Mouse (Mus musculus): ENCODE results near the gene Pparg. TPM values are rescaled to one million over a fixed set of nuclear protein-coding genes. Genes with fewer than 3 reads are reported as not detected.

Pparg gene
- total RNA-seq, 2 experiments from 2014 or later, result 8.7 to 13.8 TPM

DNA sequence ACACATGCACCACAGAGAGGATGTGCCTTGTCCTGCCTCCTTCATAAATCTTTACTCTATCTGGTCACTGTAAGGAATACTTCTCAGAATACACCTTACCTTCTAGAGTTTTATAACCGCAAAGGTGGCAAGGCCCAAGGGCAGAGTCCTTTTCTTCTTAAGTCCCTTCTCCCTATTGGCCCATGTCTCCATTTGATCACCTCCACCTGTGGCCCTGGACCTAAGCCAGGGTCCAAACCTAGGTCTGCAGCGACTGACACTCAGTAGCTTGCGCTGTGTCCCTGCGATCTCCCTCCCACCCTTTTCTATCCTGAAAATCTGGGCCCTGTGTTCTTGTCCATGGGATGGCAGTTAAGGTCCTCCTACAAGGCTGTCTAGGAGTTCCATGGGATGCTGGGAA lies 142.3 kb downstream of the Pparg start:
- no peak for DNase-seq (ENCODE audit: low spot score in 2 of 2)

DNA sequence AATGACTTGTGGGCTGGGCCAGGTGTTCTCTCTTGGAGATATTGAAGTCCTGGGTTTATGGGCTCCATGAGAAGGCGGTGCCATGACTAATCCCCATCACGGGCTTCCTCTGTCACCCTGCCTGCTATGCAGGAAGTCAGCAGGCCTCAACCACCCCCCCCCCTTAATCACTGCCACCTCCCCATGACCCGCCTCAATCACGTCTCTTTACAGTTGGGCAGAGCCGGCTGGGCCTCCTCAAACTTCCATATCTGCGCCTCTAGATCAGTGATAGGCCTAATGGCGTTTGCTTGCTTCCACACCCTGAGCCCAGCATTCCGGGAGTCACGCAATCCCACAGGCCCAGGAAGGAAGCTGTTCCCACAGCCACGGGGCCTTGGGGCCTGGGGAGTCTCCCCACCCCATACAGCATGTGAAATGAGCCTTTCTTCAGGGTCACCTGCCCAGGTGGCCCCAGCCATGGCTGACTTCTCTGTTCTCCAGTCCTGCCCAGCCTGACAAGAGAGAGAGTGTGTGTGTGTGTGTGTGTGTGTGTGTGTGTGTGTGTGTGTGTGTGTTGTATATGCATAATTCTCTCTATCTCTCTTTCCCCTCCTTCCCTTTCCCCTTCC lies 142.9 kb downstream of the Pparg start:
- DNase-seq (ENCODE audit: low spot score in 2 of 2), result no peak

DNA sequence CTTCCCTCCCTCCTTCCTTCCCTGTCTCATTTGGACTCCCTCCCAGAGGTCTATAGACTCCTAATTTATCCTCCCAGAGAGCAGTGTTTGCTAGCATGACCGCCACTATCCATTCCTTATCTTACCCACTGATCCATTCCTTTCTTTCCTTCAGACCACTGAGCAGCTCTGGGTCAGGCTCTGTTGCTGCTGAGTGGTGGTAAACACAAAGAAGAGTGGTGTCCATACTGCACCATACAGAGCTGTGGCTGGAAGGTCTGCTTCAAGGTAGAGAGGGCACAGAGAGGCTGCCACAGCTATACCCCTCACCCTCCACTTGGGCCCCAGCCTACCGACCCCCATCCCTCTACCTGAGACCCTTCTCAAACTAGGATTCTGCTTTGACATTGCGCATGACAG lies 143.4 kb downstream of the Pparg start:
- DNase-seq (ENCODE audit: low spot score in 2 of 2), result no peak

DNA sequence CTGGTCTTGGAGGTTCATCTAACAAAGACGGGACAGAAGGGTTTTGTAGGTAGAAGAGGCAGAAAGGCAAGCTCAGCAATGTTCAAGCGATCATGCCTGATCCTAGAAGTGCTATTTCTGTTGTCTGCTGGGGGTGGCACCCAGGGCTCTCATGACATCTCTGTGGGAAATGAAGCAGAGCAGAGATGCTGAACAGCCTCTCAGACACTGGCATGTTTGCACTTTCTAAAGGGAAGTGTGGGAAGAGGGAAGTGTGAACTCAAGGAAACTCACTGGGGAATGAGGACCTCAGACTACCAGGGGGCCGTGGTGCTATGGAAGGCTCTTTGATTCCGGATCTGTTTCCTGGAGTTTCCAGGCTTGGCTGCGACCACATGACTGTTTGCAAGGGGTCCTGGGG lies 144.2 kb downstream of the Pparg start:
- no peak for DNase-seq (ENCODE audit: low spot score in 2 of 2)

DNA sequence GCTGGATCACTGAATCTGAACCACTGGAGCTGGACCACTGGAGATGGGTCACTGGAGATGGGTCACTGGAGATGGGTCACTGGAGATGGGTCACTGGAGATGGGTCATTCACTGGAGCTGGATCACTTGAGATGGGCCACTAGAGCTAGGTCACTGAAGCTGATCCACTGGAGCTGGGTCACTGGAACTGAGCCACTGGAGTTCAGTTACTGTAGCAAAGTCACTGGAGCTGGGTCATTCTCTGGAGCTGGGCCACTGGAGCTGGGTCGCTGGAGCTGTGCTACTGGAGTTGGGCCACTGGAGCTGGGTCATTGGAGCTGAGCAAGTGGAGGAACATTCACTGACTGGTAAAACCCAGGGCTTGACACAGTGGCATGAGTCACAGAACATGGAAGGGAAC lies 145.7 kb downstream of the Pparg start:
- no peak for DNase-seq (ENCODE audit: low spot score in 2 of 2)

DNA sequence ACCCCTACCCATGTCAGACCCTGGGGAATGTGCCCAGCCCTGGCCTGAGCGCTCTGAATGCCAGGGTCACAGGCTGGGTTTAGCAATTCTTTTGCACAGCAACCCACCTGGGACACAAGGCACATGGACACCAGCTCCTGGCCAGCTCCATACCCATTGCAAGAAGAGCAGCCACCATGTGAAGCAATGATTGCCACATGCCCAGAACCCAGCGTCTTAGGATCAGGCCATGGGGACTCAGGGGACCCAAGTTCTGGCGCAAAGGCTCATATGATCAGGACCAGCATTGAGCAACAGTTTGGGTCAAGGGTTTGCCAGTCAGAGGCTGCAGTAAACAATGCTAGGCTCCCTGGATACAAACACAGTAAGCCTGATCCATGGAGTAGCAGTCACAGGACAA lies 150.7 kb downstream of the Pparg start:
- no peak for DNase-seq (ENCODE audit: low spot score in 2 of 2)

DNA sequence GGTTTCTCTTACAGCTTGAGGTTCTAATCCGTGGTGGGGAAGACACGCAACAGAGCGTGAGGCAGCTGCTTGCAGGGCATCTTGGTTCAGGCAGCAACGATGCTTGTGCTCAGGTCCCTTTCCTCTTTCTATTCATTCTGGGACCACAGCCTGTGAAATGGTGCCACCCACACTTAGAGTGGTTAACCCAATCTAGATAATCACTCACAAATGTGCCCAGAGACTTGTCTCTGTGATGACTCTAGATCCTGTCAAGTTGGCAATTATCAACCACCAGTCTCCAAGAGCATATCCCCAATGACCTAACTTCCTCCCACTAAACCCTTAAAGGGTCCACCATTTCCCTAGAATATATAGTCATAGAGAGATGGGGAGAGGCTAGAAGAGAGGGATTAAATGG lies 152.5 kb downstream of the Pparg start:
- no peak for DNase-seq (ENCODE audit: low spot score in 2 of 2)

DNA sequence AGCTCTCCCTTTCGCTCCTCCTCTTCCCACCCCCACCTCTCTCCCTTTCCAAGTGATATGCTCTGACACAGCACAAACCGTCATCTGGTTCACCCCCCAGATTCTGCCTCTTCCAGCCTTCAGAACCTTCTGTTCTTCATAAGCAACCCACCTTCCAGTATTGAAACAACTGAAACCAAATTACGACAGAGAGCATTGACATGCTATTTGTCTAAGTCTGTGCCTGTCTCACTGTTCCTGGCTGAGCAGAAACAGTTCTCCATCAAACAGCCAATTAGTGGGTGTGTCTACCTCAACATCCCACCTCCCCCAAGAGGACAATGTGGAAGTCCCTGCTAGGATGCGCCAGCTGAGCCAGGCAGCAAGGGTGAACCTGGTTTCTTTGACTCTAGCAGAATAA lies 157.2 kb downstream of the Pparg start:
- DNase-seq (ENCODE audit: low spot score in 2 of 2), result no peak

DNA sequence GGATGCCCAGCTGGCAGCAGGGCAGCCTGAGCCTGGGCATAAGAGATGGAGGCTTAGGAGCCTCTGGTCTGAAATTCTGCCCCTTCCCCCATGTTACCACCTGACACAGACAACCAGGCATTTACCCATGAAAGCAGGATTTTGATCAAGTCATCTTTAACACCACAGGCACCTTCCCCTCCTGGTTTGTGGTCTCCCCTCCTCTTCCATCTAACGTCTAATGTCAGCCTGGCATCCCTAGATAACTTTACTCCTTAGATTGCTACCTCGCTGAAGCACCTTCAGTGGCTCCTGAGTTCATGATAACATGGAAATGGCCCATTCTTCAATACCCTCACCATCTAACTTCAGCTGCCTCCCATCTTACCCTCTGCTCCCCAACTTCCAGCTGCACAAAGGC lies 157.6 kb downstream of the Pparg start:
- DNase-seq (ENCODE audit: low spot score in 2 of 2), result no peak

DNA sequence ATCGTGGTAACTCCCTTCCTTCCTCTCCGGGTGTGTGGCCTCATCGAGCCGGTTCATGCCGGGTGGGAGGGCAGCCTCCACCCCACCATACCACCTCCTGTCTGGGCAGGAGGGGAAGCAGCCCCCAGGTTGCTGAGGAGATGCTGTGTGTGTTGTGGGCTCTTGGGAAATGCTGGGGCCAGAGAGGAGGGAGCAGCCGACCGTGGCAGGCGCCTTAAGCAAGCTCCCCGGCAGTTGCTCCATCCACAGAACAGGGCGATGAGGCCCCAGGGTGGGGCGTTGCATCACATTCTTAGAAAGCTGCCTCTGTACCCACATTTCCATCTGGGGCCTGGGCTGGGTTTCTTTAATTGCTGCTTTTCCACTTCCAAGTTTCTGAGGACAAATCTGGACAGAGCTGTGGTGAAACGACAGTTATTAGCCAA lies 158.5 kb downstream of the Pparg start:
- DNase-seq (ENCODE audit: low spot score in 2 of 2), result no peak

DNA sequence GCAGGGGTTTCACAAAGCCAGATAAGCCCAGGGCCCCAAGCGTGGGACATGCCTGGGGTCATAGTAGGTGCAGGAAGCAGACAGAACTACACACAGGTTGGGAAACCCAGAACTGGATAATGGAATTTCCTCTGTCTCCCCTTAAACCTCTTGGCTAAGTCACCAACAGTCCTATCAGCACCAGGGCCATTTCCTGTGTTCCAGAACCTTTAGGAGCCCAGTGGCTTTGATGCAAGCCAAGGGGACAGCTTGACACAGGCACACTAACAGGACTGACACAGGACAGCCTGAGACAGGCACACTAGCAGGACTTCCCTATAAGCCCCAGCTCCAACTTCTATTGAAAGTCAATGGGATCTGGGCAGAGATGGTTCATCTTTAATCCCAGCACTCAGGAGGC lies 161.2 kb downstream of the Pparg start:
- no peak for DNase-seq (ENCODE audit: low spot score in 2 of 2)

DNA sequence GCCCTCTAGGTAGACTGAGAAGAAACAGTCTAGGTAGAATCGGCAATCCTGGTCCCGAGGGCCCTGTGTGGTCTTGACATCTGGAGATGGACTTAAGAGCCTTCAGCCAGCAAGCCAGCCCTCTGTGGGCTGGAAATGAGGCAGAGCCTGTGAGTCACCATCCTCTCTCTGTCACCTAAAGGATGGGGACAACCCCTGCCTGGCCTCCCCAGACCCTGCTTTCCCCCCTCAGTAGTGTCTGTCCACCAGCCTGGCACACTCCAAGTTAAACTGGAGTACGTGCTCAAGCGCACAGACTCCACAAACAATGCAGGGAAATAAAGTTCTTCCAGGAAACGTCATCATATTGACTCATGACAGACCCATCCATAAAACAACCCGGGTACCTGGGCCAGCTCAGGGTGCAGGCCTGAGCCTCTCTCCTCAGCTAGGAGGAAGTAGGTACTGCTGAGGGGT lies 162.0 kb downstream of the Pparg start:
- no peak for DNase-seq (ENCODE audit: low spot score in 2 of 2)

DNA sequence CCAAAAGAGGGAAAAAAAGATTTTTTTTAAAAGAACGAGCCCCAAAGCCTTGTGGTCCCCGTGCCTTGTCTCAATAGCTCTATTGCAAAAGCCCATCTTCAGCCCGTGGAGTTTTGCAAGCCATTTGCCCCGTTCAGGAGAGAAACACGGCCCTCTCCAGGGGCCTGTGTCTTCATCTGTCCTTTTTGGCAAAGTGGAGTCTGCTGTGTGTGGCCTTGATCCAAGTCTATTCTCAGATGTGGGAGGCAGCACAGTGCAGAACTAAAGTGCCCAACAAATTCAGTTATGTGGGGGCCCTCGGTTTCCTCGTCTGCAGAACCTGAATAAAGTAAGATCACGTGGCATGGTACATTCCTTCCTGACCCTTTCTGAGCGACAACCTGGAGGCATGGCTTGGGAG lies 162.4 kb downstream of the Pparg start:
- peak in 1 of 2 experiments; percentile 29 for DNase-seq (ENCODE audit: low spot score in 2 of 2)

DNA sequence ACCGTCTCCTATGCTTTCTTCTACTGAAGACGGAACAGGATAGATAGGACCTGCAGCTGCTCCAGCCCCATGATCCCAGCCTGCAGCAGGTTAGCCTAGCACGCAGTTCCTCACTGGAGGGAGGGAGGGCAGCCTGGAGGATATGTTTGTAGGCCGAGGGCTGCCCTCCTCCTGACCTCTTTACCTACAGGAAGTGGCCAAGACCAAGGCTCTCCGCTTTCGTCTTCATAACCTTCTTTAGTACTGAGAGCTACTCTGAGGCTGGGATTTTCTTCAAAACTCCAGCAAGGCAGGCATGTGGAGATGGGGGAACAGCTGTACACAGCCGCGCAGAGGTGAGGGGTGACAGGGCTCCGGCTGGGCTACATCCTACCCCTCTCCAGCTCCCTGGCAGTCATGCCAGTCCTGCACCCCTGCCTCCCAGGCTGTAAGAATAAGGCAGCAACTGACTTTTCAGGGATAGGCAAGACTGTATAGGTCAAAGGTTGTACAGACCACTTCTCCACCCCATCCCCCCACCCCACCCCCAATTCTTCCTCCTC lies 163.8 kb downstream of the Pparg start:
- DNase-seq (ENCODE audit: low spot score in 2 of 2), result no peak

DNA sequence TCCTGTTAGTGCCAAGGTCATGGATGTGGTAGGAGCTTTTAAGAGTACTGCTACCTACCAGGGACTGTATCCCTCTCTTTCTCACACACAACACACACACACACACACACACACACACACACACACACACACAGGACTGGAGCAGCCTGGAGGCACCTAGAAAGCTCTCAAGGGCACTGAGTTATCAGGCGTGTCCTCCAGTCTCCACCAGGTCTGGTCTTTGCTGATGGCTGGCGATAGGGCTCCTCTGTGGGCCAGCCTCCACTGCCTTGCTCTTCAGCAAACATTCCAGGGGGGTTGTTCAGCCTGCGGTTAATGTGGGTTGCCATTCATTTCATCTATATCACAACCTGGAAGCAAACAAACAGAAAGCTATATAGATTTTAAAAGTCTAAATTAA lies 166.7 kb downstream of the Pparg start:
- DNase-seq (ENCODE audit: low spot score in 2 of 2), result no peak

DNA sequence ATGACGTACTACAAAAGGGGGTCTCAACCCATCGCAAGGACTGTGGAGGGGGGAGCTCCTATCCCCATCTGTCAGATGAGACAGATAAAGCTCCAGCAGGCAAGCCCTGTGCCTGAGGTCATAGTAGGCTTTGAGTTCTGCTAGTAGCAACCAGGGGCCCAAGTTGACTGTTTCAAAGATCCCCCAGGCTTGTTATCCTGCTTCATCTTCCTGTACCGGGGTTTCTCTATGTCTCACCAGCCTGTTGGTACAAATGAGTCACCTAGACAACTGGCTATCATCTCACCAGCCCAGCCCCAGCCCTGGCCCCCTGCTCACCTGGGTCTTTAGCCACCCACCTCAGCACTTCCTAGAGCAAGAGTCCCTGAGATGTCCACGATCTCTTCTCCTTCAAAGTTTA lies 167.6 kb downstream of the Pparg start:
- DNase-seq (ENCODE audit: low spot score in 2 of 2), result no peak

DNA sequence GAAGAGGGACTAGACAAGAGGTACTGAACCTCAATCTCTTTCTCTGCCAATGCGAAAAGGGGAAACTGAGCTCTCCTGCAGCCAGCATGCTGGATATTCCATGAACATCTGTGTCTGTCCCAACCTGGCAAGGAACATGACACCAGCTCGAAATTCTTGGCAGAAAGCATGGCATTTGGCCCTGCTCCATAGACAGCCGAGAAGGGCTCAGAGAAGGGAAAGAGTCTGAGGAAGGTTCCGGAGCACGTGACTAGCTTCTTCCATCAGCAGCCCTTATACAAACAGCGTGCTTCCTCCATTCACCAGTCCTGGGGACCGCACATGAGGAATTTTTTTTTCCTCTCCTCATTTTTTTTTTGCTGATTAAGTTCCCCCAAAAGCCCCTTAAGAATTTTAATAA lies 173.9 kb downstream of the Pparg start:
- DNase-seq (ENCODE audit: low spot score in 2 of 2), result peak in 1 of 2 experiments; percentile 57

DNA sequence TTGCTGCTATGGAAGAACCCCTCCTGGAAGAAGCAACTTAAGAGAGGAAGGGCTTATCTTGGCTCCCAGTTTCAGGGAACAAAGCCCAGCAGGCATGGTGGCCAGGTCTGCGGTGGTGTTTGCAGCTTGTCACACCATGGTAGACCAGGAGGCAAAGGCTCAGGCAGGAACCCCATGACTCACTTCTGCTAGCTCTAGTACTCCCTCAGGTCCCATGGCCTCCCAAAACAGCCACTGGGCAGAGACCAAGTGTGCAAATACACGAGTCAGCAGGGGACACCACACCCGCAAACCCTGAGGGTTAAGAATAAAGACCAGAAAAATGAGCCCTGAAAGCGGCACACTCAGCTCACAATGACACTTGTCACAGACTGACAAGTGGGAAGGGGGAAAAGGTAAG lies 175.4 kb downstream of the Pparg start:
- DNase-seq (ENCODE audit: low spot score in 2 of 2), result no peak

DNA sequence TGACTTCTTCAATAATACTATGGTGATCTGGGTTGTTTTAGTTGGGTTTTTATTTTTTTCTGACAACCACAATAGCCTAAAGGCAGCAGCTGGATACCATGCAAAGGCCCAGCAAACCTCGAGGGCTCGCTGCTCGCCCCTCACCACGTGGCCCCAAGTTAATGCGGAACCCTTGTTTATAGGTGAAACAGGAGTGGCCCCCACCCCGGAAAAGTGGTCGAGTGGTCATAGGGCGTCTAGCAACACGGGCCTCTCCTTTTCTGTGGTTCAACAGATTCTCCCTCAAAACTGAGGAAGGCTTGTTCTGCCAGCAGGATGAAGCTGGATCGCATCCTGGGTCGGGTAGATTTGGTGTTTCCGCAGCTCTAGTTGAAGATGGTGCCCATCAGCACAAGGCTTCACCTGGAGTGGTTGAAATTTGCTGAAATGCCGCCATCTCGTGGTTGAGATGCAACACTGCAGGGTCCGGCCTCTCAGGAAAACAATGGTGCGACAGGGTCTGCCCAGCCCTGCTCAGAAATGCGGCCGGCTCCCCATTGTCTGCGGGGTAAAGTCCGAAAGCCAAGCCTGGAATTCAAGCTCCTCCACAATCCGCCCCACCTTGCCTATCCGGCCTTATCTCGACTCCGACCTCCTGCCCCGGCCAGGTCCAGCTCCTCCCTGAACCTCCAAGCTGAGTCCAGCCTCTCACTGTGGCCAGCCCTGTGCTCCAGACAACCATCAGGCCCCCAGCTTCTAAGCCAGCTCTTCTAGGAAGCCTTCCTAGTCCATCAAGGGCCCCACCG lies 178.1 kb downstream of the Pparg start:
- DNase-seq (ENCODE audit: low spot score in 2 of 2), result peak; percentile 40 to 74

Data from gastrocnemius, postnatal 4 days (tissue).